Mouse (Mus musculus) heart, embryonic 13.5 days (tissue): ENCODE measurements around the gene Mbip. TPM values are rescaled to one million over a fixed set of nuclear protein-coding genes. Genes with fewer than 3 reads are reported as not detected.
A peak's percentile ranks its signal among the peaks of the same experiment; 100 is the strongest.

Experiments used
- ATAC-seq: fragments of 200-750 bp; cut with Nextera tagmentation; 2 replicates; pipeline ENCODE4 v1.8.0; 2017; ENCODE audit warnings: moderate TSS enrichment; ENCODE audit not compliant: insufficient number of reproducible peaks, low FRiP score, low TSS enrichment; ENCODE audit errors: extremely low read depth
- H3K27ac ChIP-seq: fragments of 300-500 bp; sonication (generic); replicated peaks from 2 replicates; pipeline ENCODE4 v1.5.1; 2015; ENCODE audit warnings: moderate library complexity, mild to moderate bottlenecking, inconsistent platforms
- H3K27me3 ChIP-seq: fragments of 300-500 bp; sonication (generic); replicated peaks from 2 replicates; pipeline ENCODE4 v1.6.1; 2015; ENCODE audit warnings: mild to moderate bottlenecking, inconsistent platforms
- H3K36me3 ChIP-seq: fragments of 300-500 bp; sonication (generic); 2 replicates; pipeline ENCODE4 v1.6.1; 2015; ENCODE audit warnings: mild to moderate bottlenecking, inconsistent platforms
- H3K4me1 ChIP-seq: fragments of 300-500 bp; sonication (generic); 2 replicates; pipeline ENCODE4 v1.6.1; 2015; ENCODE audit warnings: inconsistent platforms
- H3K4me2 ChIP-seq: fragments of 300-500 bp; sonication (generic); 2 replicates; pipeline ENCODE4 v1.6.1; 2015; ENCODE audit warnings: inconsistent platforms, mild to moderate bottlenecking, moderate library complexity
- H3K4me3 ChIP-seq: fragments of 300-500 bp; sonication (generic); 2 replicates; pipeline ENCODE4 v1.5.1; 2015; ENCODE audit warnings: moderate library complexity, mild to moderate bottlenecking, inconsistent platforms
- H3K9ac ChIP-seq: fragments of 300-500 bp; sonication (generic); 2 replicates; pipeline ENCODE4 v1.6.1; 2015; ENCODE audit warnings: inconsistent platforms, mild to moderate bottlenecking, moderate library complexity
- H3K9me3 ChIP-seq: fragments of 300-500 bp; sonication (generic); 2 replicates; pipeline ENCODE4 v1.6.1; 2016; ENCODE audit warnings: inconsistent platforms
- WGBS: fragments of 180-500 bp; shearing (Covaris S2); methylation state at CpG from one replicate; pipeline ENCODE4 v1.1.7; 2015; ENCODE audit warnings: mixed read lengths; 5-methylcytosine and 5-hydroxymethylcytosine counted together
- polyA plus RNA-seq: library from polyadenylated mRNA; unstranded; fragments of >200 nt; fragmentation: Nextera tagmentation; extraction: Ambion mirVana; gene quantifications from 2 replicates; pipeline ENCODE4 v1.2.1, GENCODE M21; 2015

Mbip gene
- polyA plus RNA-seq, result 24.9 and 25.9 TPM in 2 replicates

DNA sequence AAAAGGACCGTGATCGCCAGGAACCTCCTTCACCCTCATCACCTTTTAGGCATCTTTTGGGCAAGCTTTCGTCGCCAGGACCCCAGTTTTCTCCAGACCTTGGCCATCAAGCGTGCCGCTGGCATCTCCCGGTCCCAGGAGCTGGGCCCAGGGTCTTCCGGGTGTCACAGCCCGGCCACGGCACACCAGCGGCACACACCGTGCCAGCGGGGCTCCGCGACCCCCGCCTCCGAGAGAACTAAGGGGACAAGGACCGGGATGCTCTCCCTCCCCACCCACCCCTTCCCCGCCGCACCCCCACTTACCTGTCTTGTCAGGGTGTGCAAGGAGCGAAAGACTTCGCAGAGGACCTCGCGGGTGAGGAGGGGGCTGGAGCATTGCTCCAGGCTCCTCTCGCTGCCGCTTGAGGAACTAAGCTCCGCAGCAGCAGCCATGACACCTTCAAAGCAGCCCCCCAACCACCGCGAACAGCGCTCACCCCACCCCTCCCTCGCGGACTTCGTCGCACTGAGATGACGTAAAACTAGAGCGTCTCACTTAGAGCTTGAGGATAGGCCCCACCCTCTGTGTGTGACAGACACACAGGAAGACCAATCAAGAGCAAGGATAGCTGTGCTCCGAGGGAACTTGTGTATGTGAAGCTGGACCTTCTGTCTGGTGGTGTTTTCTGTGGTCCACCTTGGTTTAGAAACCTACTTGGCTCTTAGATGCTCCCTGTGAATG lies at the start of gene Mbip:
Gene Mbip (minus strand): TSS at position 528 of the 723 bp plus-strand sequence.
- Histone ChIP-seq H3K4me3 (peak within 1 kb of the TSS; percentile 95), H3K4me1 (0 out of 2 replicates have a peak, but pooled peaks cover 3% of the 10 kb centered on the region), H3K9ac (peak within 1 kb of the TSS; percentile 96), H3K27ac (peak within 1 kb of the TSS; percentile 56), H3K36me3 (no peaks in the 10 kb centered on the region), H3K4me2 (peak within 1 kb of the TSS; percentile 70), H3K27me3 (no peaks in the 10 kb centered on the region), H3K9me3 (no peaks in the 10 kb centered on the region)
- under 1% methylated on average over 37 of the region's 37 CpGs for WGBS
- peak; percentile 98 for ATAC-seq

DNA sequence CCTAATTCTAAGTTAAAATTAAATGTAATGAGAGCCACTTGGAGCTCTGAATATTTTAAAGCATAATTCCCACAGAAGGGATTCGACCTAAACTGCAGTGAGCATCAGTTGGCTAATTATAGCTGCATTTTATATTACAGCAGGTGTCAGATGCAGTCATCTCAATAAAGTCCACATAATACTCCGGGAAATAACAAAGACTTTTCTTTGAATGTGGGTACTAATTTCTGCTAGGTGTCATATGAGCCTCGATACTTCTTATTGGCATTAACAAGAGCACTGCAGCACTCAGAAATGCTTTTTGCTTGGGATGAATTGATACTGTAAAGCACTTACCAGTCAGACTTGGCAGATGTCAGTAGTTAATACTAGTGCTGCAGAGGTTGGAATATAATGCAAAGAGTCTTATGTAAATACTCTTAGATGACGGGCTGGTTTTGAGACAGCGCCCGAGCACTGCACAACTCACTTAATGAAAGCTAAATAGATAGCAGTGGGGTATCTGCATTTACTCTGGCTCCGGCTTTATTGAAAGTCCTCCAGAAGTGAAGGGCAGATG lies 42.0 kb upstream of the Mbip start:
- no peak overlapping the region for H3K4me3 ChIP-seq
- ATAC-seq, result no peak
- H3K9ac ChIP-seq, result no peak overlapping the region
- H3K27ac ChIP-seq, result no peak overlapping the region
- H3K4me2 ChIP-seq, result no peak overlapping the region
- H3K9me3 ChIP-seq, result no peaks in the 10 kb centered on the region
- H3K27me3 ChIP-seq, result no peaks in the 10 kb centered on the region; the same call in 1 of the 2 replicates
- 52% methylated on average over 7 of the region's 7 CpGs for WGBS
- no peaks in the 10 kb centered on the region for H3K36me3 ChIP-seq
- no peaks in the 10 kb centered on the region for H3K4me1 ChIP-seq

DNA sequence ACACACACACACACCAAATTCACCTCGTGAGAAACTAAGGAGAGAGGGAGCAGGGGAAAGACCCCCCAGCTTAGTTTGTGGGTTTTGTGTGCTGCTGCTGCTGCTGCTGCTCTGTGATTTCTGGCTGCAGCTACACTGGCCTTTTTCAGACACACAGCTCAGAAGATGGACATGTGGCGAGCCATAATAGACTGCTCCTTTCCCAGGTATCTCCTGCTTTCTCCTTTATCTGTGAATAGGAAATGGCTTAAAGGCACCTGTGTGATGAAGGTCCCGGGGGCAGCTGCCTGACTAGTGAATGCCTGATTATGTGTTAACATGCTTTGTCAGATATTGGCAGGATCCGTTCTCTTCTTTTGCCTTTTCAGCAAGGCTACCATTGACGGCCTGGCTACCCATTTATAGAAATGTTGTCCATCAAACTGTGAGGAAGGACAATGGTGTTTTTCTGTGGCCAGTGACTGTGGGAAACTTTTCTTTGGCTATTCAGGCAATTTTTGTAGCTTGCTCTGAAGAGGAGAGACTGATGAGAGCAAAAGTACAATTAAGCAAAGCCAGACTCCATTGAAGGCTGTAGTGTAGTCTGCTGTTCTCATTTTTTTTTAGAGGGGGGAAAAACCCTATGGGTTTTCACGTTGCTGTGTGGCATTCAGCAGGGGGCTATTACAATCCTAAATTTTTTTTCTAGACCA lies 41.4 kb upstream of the Mbip start:
- Histone ChIP-seq H3K9me3 (no peaks in the 10 kb centered on the region), H3K36me3 (no peaks in the 10 kb centered on the region), H3K4me1 (no peaks in the 10 kb centered on the region), H3K27ac (no peak overlapping the region), H3K4me3 (no peak overlapping the region), H3K27me3 (no peaks in the 10 kb centered on the region; the same call in 1 of the 2 replicates), H3K9ac (no peak overlapping the region), H3K4me2 (no peak overlapping the region)
- WGBS, result 45% methylated on average over 6 of the region's 6 CpGs
- ATAC-seq, result no peak

DNA sequence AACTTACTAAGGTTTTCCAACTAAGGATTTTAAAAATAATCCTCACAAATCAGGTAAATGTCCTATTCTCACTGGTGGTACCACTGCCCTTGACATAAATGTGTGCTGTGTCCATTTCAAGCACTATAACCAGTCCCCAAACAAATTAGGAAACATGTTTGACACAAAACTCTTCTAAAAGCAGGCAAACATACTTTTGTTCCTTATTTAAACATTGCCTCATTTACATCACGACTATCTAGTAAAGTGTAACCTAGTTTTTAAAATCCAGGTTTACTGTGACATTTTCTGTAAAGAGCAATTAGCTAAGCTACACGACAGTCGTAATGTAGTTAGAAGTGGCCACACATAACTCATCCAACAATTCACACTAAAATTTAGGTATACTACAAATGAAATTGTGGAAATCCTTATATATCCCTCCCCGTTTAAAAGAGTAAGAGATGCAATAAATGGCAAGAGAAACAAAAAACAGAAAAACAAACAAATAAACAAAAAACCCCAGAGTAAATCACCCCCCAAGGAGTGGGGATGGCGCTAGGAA lies 851 bp downstream of the Mbip start:
- no peak for ATAC-seq
- Histone ChIP-seq H3K4me2 (peak overlapping the region; percentile 70), H3K9ac (peak overlapping the region; percentile 96), H3K4me1 (0 out of 2 replicates have a peak, but pooled peaks cover 3% of the 10 kb centered on the region), H3K27ac (no peak overlapping the region), H3K9me3 (no peaks in the 10 kb centered on the region), H3K4me3 (peak overlapping the region; percentile 95), H3K27me3 (no peaks in the 10 kb centered on the region), H3K36me3 (peaks cover 4% of the 10 kb centered on the region)
- 3% methylated on average over 5 of the region's 5 CpGs for WGBS

DNA sequence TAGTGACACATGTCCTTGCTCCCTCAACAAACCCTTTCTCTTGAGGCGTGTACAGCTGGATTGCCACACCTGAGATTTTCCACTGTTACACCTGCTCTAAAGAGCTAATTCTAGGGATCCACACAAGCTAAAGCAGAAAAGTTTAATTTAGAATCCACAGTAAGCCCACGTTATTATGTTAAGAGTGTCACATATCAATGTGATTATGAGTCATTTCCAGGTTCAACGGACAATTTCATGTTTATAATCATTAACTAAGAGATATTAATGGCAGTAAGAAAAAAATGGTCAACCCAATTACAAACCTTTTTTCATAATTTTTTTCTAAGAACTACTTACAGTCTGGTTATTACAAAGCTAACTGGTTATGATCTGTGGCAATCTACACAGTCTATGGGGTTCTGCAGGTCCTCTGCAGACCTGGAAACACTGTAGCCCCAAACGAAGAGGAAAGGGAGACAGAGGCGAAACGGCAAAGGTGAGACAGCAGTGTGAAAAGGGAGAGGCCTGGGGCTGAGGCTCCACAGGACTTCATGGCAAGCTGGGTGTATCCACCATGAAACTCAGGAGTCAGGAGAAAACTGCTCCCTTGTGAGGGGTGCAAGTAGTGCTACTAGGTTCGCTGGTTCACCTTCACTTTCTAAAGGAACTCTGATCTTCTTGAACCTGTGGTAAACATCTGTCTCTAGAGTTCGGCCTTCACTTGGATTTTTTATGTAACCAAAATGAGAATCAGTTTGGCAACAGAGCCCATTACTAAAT lies 6.2 kb downstream of the Mbip start:
- 81% methylated on average over 8 of the region's 8 CpGs for WGBS
- Histone ChIP-seq H3K27me3 (no peaks in the 10 kb centered on the region), H3K4me3 (no peak overlapping the region), H3K9me3 (no peaks in the 10 kb centered on the region), H3K9ac (no peak overlapping the region), H3K4me1 (no peaks in the 10 kb centered on the region), H3K4me2 (no peak overlapping the region), H3K27ac (no peak overlapping the region), H3K36me3 (peaks cover 34% of the 10 kb centered on the region)
- no peak for ATAC-seq

DNA sequence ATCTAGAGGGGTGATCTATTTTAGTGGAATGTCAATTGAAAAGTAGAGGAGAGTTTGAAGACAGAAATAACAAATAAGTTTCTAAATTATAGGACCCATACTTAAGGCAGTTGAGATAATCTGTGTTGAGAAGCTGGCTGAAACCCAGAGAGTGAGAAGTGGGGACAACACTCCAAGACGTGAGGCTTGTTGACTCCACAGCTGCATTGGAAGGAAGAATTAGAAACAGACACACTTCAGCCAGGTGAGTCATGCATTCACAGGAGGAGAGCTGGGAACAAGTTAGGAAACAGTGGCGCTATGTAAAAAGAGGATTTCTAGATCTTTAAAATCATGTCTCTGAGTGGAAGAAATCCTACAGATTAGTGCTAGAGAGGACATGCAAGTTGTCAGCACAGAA lies 12.2 kb downstream of the Mbip start:
- H3K4me2 ChIP-seq, result no peak overlapping the region
- no peaks in the 10 kb centered on the region for H3K4me1 ChIP-seq
- no peaks in the 10 kb centered on the region for H3K27me3 ChIP-seq
- no peak for ATAC-seq
- H3K9me3 ChIP-seq, result no peaks in the 10 kb centered on the region
- no peak overlapping the region for H3K27ac ChIP-seq
- no peak overlapping the region for H3K9ac ChIP-seq
- WGBS, result 85% methylated on average over 2 of the region's 2 CpGs
- H3K36me3 ChIP-seq, result peaks cover 75% of the 10 kb centered on the region
- H3K4me3 ChIP-seq, result no peak overlapping the region

DNA sequence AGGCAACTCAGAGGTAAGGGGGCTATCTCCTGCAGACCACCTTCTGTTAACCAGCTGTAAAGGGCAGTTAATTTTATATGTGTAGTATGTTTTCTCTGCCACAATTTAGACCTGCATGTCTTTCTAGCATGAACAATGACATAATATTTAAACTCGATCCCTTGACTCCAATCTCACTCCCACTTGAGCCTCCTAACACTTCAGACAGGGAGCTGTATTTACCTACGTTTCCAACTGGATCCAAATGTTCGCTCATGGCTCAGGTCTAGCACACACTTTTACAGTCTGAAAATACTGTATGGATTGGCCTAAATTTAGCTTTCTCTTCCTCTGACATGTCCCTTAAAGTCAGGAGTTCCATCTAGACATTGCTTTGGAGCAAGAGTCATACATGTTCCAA lies 13.2 kb downstream of the Mbip start:
- H3K4me1 ChIP-seq, result no peaks in the 10 kb centered on the region
- ATAC-seq, result no peak
- H3K36me3 ChIP-seq, result peaks cover 83% of the 10 kb centered on the region
- H3K9ac ChIP-seq, result no peak overlapping the region
- 92% methylated on average over 3 of the region's 3 CpGs for WGBS
- no peaks in the 10 kb centered on the region for H3K27me3 ChIP-seq
- no peak overlapping the region for H3K27ac ChIP-seq
- no peak overlapping the region for H3K4me2 ChIP-seq
- no peaks in the 10 kb centered on the region for H3K9me3 ChIP-seq
- H3K4me3 ChIP-seq, result no peak overlapping the region

DNA sequence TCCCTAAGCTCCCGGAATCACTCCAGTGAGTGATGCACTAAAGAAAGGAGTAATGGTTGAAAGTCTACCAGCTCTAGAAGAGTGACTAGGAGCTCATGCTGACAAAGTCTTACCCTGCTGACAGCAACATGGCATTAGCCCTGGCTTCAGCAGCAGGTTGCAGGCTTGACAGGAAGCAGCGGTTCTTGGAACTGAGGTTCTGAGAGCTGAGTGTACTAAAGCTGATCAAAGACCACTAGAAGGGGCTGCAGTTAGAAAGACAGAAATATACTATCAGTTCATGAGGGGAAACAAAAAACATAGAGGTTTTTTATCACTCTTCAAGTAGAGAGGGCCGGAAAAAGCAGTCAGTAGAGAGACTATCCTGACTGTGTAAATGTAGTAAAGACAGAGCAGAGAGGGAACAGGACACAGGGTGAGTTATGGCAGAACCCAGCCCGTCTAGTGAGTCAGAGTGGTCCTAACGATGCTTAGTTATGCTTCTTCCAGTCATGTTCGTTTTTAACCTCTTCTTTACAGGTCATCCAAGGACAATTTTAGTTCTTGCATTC lies 18.2 kb downstream of the Mbip start:
- no peak for ATAC-seq
- Histone ChIP-seq H3K27me3 (no peaks in the 10 kb centered on the region), H3K4me1 (no peaks in the 10 kb centered on the region), H3K4me2 (no peak overlapping the region), H3K4me3 (no peak overlapping the region), H3K27ac (no peak overlapping the region), H3K36me3 (peaks cover 62% of the 10 kb centered on the region), H3K9me3 (no peaks in the 10 kb centered on the region), H3K9ac (no peak overlapping the region)
- WGBS, result 83% methylated on average over 6 of the region's 6 CpGs

DNA sequence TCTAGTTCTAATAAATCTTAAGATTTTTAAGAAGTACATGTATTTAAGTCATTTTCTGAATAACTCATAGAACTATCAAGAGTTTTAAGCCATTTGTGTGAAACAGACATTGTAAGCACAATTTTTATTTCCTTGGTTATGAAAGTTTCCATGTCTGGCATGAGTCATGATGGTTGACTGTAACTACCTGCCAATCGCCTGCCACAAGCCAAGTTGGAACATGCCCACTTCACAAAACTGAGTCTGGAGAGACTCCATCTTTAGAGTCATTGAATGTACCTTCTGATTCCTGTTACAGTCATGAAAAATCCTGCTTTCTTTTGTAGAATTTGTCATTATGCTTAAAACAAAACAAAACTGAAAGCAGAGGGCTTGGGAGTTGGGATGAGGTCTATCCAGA lies 19.8 kb downstream of the Mbip start:
- Histone ChIP-seq H3K36me3 (peaks cover 51% of the 10 kb centered on the region), H3K27ac (no peak overlapping the region)

DNA sequence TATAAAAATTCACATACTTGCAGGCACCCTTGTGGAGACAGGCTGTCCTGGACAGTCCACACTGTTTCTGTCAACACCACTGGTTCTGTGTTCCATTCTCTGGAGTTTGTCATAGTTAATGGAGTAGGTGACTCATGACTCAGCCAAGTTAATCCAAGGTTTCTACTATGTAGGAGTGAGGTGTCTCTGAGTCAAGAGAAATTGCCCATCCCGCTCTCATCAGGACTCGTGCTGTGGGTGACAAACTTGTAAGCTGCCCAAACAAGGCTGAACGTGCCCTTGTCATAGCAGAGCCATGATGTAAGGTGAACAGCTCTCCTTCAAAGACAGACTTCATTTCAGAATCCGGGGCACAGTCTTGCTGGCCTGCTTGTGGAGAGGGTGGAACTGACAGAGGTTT lies 26.8 kb downstream of the Mbip start:
- no peaks in the 10 kb centered on the region for H3K27me3 ChIP-seq
- no peak for ATAC-seq

More for the DNA sequence above, 19.8 kb downstream of the Mbip start:
- no peaks in the 10 kb centered on the region for H3K9me3 ChIP-seq
- H3K27me3 ChIP-seq, result no peaks in the 10 kb centered on the region
- no peaks in the 10 kb centered on the region for H3K4me1 ChIP-seq
- H3K4me3 ChIP-seq, result no peak overlapping the region
- H3K4me2 ChIP-seq, result no peak overlapping the region
- WGBS, result 85% methylated on average over 1 of the region's 1 CpGs
- no peak overlapping the region for H3K9ac ChIP-seq
- no peak for ATAC-seq

More for the DNA sequence above, 26.8 kb downstream of the Mbip start:
- WGBS, result 58% methylated on average over 4 of the region's 4 CpGs
- H3K4me3 ChIP-seq, result no peak overlapping the region
- H3K4me2 ChIP-seq, result no peak overlapping the region
- H3K9ac ChIP-seq, result no peak overlapping the region
- no peaks in the 10 kb centered on the region for H3K9me3 ChIP-seq
- H3K4me1 ChIP-seq, result 0 out of 2 replicates have a peak, but pooled peaks cover 3% of the 10 kb centered on the region
- no peak overlapping the region for H3K27ac ChIP-seq
- no peaks in the 10 kb centered on the region; the same call in 1 of the 2 replicates for H3K36me3 ChIP-seq
